Mouse (Mus musculus) forebrain, postnatal 0 days (tissue): ENCODE data around the gene Mogat1. TPM values are rescaled to one million over a fixed set of nuclear protein-coding genes. Genes with fewer than 3 reads are reported as not detected.

Experiments
- ATAC-seq: fragments of 200-750 bp; cut with Nextera tagmentation; 2 replicates; pipeline ENCODE4 v1.8.0; 2017; ENCODE audit warnings: mild to moderate bottlenecking, moderate library complexity
- DNase-seq: peaks from one replicate; pipeline ENCODE4 v3.0.0-alpha.2; 2015
- H3K27ac ChIP-seq: fragments of 300-500 bp; sonication (generic); 2 replicates; pipeline ENCODE4 v1.5.1; 2014; ENCODE audit warnings: low read depth, mild to moderate bottlenecking, antibody characterized with exemption, low read length, moderate library complexity, mixed read lengths
- H3K27me3 ChIP-seq: fragments of 300-500 bp; sonication (generic); 2 replicates; pipeline ENCODE4 v1.6.1; 2014; ENCODE audit warnings: mild to moderate bottlenecking, low read length, mixed read lengths; ENCODE audit not compliant: insufficient read depth
- H3K36me3 ChIP-seq: fragments of 300-500 bp; sonication (generic); 2 replicates; pipeline ENCODE4 v1.6.1; 2014; ENCODE audit warnings: mild to moderate bottlenecking, moderate library complexity; ENCODE audit not compliant: insufficient read depth
- H3K4me1 ChIP-seq: fragments of 300-500 bp; sonication (generic); 2 replicates; pipeline ENCODE4 v1.6.1; 2014; ENCODE audit warnings: antibody characterized with exemption; ENCODE audit not compliant: insufficient read depth
- H3K4me2 ChIP-seq: fragments of 300-500 bp; sonication (generic); 2 replicates; pipeline ENCODE4 v1.6.1; 2014; ENCODE audit warnings: low read depth, mild to moderate bottlenecking, moderate library complexity
- H3K4me3 ChIP-seq: fragments of 300-500 bp; sonication (generic); 2 replicates; pipeline ENCODE4 v1.5.1; 2014; ENCODE audit warnings: low read depth, low read length, mixed read lengths
- H3K9ac ChIP-seq: fragments of 300-500 bp; sonication (generic); 2 replicates; pipeline ENCODE4 v1.6.1; 2014; ENCODE audit warnings: mild to moderate bottlenecking
- H3K9me3 ChIP-seq: fragments of 300-500 bp; sonication (generic); 2 replicates; pipeline ENCODE4 v1.6.1; 2016; ENCODE audit warnings: low read length
- CTCF ChIP-seq: sonication (generic); IDR thresholded peaks from 2 replicates; pipeline ENCODE4 v1.5.1; 2016; ENCODE audit warnings: antibody characterized with exemption, control low read depth, low read depth
- WGBS: fragments of 180-500 bp; shearing (Covaris S2); extraction: QIAGEN DNeasy Blood & Tissue Kit; methylation state at CpG from one replicate; pipeline ENCODE4 v1.1.7; 2014; 5-methylcytosine and 5-hydroxymethylcytosine counted together
- polyA plus RNA-seq: library from polyadenylated mRNA; unstranded; fragments of >200 nt; fragmentation: Nextera tagmentation; extraction: Ambion mirVana; gene quantifications from 2 replicates; pipeline ENCODE4 v1.2.1, GENCODE M21; 2015
- total RNA-seq: library from RNA; depleted of rRNA; stranded (reverse); fragments of >200 nt; gene quantifications from 2 replicates; pipeline ENCODE4 v1.2.3, GENCODE M21; 2014; rRNA removed

Mogat1 gene
- 1.1 TPM in 1 of 2 replicates, not detected in the other for total RNA-seq
- polyA plus RNA-seq: 0.34 TPM in 1 of 2 replicates, not detected in the other

DNA sequence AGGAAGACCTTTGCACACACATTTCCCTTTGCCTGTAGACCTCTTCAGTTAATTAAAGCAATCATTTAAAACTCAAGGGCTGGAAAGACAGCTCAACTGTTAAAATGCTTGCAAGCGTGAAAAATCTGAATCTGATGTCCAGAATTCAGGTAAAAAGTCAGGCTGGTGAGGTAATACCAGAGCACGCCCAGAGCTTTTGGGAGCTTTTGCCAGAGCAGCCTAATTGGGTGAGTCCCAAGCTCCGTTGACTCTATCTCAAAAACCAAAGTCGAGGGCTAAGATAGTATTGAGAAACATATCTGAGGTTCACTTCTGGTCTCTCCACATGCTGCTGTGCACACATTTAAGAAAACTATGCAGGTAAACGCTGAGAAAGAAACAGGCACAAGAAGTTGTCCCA, at the start of gene Mogat1:
Mogat1 (plus strand) TSS at position 130 of the 400 bp plus-strand sequence.
- no peaks in the 10 kb centered on the region for H3K36me3 ChIP-seq
- no peak for TF ChIP-seq CTCF
- ATAC-seq: no peak

DNA sequence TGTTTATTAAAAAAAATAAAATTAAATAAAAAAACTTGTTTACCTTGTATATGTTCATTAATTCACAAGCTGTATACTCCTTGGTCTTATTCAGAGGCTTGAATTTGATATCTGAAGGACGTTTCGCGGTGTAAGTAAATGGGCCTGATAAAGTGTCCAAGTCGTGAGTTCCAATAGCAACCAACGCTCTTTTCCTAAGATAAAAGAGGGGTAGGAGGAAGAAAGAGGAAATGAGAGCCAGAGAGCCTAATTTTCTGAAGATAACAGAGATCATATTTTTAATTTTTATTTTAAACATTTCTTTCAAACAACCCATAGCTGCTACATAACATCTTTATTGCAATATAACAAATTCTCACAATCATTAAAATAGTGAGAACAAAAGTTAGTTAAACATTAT, 38.4 kb upstream of the Mogat1 start:
- Histone ChIP-seq H3K9ac (no peak overlapping the region), H3K9me3 (no peaks in the 10 kb centered on the region), H3K27ac (no peak overlapping the region), H3K4me2 (no peak overlapping the region), H3K4me1 (no peaks in the 10 kb centered on the region), H3K4me3 (no peak overlapping the region), H3K27me3 (no peaks in the 10 kb centered on the region), H3K36me3 (peaks cover 48% of the 10 kb centered on the region)
- WGBS: 90% methylated on average over 5 of the region's 5 CpGs
- DNase-seq: no peak
- TF ChIP-seq CTCF: no peak
- no peak for ATAC-seq

More for the DNA sequence above, at the start of gene Mogat1:
- Histone ChIP-seq H3K27me3 (no peaks in the 10 kb centered on the region), H3K4me3 (peak within 1 kb of the TSS; percentile 23), H3K9ac (no peak within 1 kb of the TSS), H3K27ac (no peak within 1 kb of the TSS), H3K9me3 (no peaks in the 10 kb centered on the region), H3K4me2 (peak within 1 kb of the TSS; percentile 47), H3K4me1 (no peaks in the 10 kb centered on the region)
- WGBS: 48% methylated on average over 5 of the region's 5 CpGs
- DNase-seq: no peak

DNA sequence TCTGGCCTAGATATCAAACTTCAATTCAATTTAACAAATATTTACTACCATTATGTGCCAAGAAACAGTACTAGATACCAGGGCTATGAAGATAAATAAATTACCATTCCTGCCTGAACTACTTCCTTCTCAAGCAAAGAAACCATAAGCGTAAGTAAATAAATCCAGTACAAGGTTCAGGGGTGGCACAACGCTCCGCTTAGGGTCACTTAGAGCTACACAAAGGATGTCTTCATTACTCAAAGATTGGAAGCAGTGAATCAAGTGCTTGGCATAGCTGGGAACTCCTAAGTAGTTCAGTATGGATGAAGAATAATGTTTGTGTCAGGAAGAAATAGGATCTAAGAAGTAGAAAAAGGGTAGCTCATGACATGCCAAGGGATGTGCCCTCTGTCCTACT, 27.4 kb upstream of the Mogat1 start:
- Histone ChIP-seq H3K9ac (no peak overlapping the region), H3K27ac (no peak overlapping the region), H3K27me3 (no peaks in the 10 kb centered on the region), H3K4me2 (no peak overlapping the region), H3K4me3 (no peak overlapping the region), H3K4me1 (no peaks in the 10 kb centered on the region), H3K36me3 (peaks cover 15% of the 10 kb centered on the region; the same call in 1 of the 2 replicates), H3K9me3 (no peaks in the 10 kb centered on the region)
- no peak for TF ChIP-seq CTCF
- ATAC-seq (no peak), DNase-seq (no peak)
- 96% methylated on average over 3 of the region's 3 CpGs for WGBS

DNA sequence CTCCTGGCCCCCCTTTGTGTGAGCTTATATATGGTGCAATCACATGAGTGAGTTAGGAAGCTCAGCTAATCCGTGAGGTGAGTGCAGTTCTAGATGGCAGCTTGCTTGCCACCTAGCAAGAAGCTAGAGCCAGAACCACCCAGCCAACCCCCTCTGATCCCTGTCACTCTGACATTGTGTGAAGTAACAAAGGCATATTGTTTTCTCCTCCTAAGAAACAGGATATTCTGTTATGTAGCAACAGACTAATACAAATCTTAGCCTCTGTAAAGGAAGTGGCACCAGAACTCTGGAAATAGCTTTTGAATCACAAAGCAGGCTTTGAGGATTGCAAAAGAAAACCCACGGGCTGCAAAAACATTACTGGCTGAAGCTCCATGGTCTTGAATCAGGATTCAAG, 26.4 kb upstream of the Mogat1 start:
- ATAC-seq: no peak
- H3K36me3 ChIP-seq: peaks cover 10% of the 10 kb centered on the region; the same call in 1 of the 2 replicates
- H3K4me2 ChIP-seq: no peak overlapping the region
- no peaks in the 10 kb centered on the region for H3K27me3 ChIP-seq
- no peaks in the 10 kb centered on the region for H3K9me3 ChIP-seq
- 27% methylated on average over 2 of the region's 2 CpGs for WGBS
- no peak overlapping the region for H3K4me3 ChIP-seq
- no peak for DNase-seq
- no peak overlapping the region for H3K9ac ChIP-seq
- no peak for TF ChIP-seq CTCF
- no peak overlapping the region for H3K27ac ChIP-seq
- no peaks in the 10 kb centered on the region for H3K4me1 ChIP-seq

DNA sequence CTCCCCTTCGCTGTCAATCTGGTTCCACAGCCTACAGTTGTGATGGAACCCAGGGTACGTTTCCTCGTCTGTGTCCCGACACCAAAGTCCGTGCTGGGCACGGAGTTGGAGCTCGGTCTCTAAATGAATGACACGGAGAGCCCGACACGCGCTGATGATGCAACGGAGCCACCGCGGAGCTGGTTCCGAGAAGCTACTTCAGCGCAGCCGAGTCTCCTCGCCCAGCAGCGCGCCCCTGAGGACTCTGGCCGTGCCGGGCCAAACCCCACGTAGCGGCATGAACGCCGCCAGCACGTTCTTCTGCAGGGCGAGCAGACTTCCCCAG, 22.4 kb upstream of the Mogat1 start:
- Histone ChIP-seq H3K4me2 (peak overlapping the region; percentile 69), H3K27me3 (no peaks in the 10 kb centered on the region), H3K9ac (peak overlapping the region; percentile 90), H3K36me3 (no peaks in the 10 kb centered on the region), H3K4me1 (no peaks in the 10 kb centered on the region), H3K9me3 (no peaks in the 10 kb centered on the region), H3K4me3 (peak overlapping the region; percentile 83), H3K27ac (peak overlapping the region; percentile 73)
- no peak for TF ChIP-seq CTCF
- ATAC-seq (peak; percentile 71), DNase-seq (no peak)
- WGBS: 2% methylated on average over 28 of the region's 28 CpGs

DNA sequence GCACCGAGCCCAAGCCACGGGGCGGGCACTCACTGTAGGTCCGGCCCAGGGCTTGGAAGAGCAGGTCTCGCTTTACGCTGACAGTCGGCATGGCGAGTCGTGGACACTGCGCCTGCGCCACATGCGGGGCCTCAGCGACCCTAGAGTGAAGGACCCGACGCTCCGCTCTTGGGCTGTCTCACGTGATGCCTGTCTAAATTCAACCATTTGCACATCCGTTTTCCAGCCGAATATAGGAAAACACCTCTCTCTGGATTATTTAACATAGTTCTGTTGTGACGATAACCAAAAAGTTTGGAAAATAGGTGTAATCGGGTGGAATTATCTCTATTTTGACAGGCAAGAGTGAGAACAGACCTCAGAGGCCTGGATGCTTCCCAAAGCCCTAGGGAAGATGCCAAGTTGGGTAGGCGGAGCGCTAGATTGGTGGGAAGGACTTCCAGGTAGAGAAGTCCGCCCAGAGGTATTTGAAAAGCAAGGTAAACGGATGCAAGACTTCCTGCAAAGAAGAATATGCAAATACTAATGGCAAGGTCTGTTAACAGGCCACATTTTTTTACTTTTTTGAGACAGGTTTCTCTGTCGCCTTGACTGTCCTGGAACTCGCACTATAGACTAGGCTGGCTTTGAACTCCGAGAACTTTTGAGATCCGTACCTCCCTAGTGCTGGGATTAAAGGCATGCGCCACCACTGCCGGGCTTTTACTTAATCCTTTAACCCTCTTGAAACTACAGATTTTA, 21.9 kb upstream of the Mogat1 start, which contains the start of gene Farsb:
Farsb (minus strand) TSS at position 146 of the 741 bp plus-strand sequence.
- DNase-seq: peak; percentile 98
- no peaks in the 10 kb centered on the region for H3K9me3 ChIP-seq
- H3K27me3 ChIP-seq: no peaks in the 10 kb centered on the region
- H3K4me2 ChIP-seq: peak within 1 kb of the TSS; percentile 69
- peak within 1 kb of the TSS; percentile 83 for H3K4me3 ChIP-seq
- under 1% methylated on average over 31 of the region's 31 CpGs for whole genome bisulfite sequencing
- H3K27ac ChIP-seq: peak within 1 kb of the TSS; percentile 73
- H3K9ac ChIP-seq: peak within 1 kb of the TSS; percentile 90
- no peaks in the 10 kb centered on the region for H3K36me3 ChIP-seq
- peak; percentile 98 for ATAC-seq
- TF ChIP-seq CTCF: no peak
- no peaks in the 10 kb centered on the region for H3K4me1 ChIP-seq

DNA sequence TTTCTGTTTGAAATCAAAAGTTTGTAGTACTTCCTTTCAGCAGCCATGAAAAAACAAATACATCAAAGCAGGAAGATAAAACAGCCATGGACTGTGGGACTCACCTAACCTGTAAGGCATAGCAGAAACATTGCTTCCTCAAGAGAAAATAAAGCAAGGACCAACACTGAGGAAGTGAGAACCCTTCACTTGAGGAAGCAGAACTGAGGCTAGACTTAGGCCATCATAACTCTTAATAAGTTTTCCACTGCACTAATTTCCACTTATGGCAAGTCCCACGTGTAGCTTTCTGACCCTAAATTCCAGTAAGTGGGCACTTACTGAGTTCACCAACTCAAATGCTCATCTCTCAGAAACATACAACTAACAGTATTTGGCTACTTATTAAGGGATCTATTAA, 20.6 kb upstream of the Mogat1 start:
- TF ChIP-seq CTCF: no peak
- no peaks in the 10 kb centered on the region for H3K4me1 ChIP-seq
- no peaks in the 10 kb centered on the region for H3K9me3 ChIP-seq
- no peaks in the 10 kb centered on the region for H3K27me3 ChIP-seq
- ATAC-seq (no peak), DNase-seq (no peak)
- 85% methylated on average over 1 of the region's 1 CpGs for WGBS
- H3K9ac ChIP-seq: no peak overlapping the region
- H3K36me3 ChIP-seq: no peaks in the 10 kb centered on the region
- H3K4me3 ChIP-seq: no peak overlapping the region
- H3K27ac ChIP-seq: no peak overlapping the region
- no peak overlapping the region for H3K4me2 ChIP-seq
